Mouse (Mus musculus): ENCODE results near the gene Cish. TPM values are rescaled to one million over a fixed set of nuclear protein-coding genes. Genes with fewer than 3 reads are reported as not detected.

Cish gene
- polyA plus RNA-seq (2015; fragmentation: Nextera tagmentation; extraction: Ambion mirVana) = 9.8 and 9.9 TPM in 2 replicates

DNA sequence AAGGTAGTCTGAATTCAATTTTAAA lies at the start of gene Cish:
TSS of gene Cish (plus strand) at position 11 of the 25 bp plus-strand sequence.
- Histone ChIP-seq H3K27ac (peak within 1 kb of the TSS; percentile 24; the same call in 1 of the 2 replicates), H3K9ac (peak within 1 kb of the TSS; percentile 80)

GRCm38 (mm10) chr9:107246170-107246569 lies 49.7 kb upstream of the Cish start:
- 0 out of 2 replicates have a peak, but pooled peaks cover 4% of the 10 kb centered on the region for H3K27me3 ChIP-seq
- H3K9me3 ChIP-seq = no peaks in the 10 kb centered on the region
- no peak overlapping the region for H3K9ac ChIP-seq
- no peak for ATAC-seq (ENCODE audit: low FRiP score, low read depth)
- H3K4me3 ChIP-seq = no peak overlapping the region
- 55% methylated on average over 4 of the region's 4 CpGs for WGBS
- H3K4me2 ChIP-seq (replicated peaks) = no peak overlapping the region
- no peaks in the 10 kb centered on the region for H3K36me3 ChIP-seq
- H3K27ac ChIP-seq = no peak overlapping the region
- no peaks in the 10 kb centered on the region for H3K4me1 ChIP-seq

More for the DNA sequence above, at the start of gene Cish:
- no peak for ATAC-seq (ENCODE audit: low FRiP score, low read depth)
- Histone ChIP-seq H3K36me3 (peaks cover 11% of the 10 kb centered on the region), H3K9me3 (no peaks in the 10 kb centered on the region), H3K4me2 (replicated peaks) (peak within 1 kb of the TSS; percentile 77), H3K4me1 (peaks cover 23% of the 10 kb centered on the region), H3K4me3 (peak within 1 kb of the TSS; percentile 65), H3K27me3 (peaks cover 14% of the 10 kb centered on the region)

DNA sequence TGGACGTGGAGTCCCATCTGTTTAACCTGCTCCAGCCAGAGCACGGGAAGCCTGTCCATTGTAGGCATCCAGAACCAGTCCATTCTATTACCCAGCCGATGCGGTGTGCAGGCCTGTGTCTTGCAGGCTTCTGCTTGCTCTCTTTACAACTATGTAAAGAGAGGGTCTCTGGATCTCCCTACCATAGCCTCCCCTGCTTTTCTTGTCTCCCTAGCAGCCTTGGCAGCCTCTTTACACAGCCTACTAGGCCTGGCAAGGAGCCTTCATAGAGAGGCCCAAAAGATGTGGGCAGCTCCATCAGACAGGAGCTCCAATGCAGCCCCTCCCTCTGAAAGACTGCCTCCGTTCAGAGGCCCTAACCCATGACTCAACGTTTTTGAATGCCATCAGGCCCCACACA lies 46.7 kb upstream of the Cish start:
- no peak overlapping the region for H3K4me2 ChIP-seq (replicated peaks)
- no peaks in the 10 kb centered on the region for H3K9me3 ChIP-seq
- H3K4me3 ChIP-seq = no peak overlapping the region
- no peaks in the 10 kb centered on the region for H3K36me3 ChIP-seq
- H3K9ac ChIP-seq = no peak overlapping the region
- H3K4me1 ChIP-seq = no peaks in the 10 kb centered on the region
- no peak overlapping the region for H3K27ac ChIP-seq
- no peaks in the 10 kb centered on the region for H3K27me3 ChIP-seq
- WGBS = 70% methylated on average over 6 of the region's 6 CpGs
- ATAC-seq (ENCODE audit: low FRiP score, low read depth) = no peak

DNA sequence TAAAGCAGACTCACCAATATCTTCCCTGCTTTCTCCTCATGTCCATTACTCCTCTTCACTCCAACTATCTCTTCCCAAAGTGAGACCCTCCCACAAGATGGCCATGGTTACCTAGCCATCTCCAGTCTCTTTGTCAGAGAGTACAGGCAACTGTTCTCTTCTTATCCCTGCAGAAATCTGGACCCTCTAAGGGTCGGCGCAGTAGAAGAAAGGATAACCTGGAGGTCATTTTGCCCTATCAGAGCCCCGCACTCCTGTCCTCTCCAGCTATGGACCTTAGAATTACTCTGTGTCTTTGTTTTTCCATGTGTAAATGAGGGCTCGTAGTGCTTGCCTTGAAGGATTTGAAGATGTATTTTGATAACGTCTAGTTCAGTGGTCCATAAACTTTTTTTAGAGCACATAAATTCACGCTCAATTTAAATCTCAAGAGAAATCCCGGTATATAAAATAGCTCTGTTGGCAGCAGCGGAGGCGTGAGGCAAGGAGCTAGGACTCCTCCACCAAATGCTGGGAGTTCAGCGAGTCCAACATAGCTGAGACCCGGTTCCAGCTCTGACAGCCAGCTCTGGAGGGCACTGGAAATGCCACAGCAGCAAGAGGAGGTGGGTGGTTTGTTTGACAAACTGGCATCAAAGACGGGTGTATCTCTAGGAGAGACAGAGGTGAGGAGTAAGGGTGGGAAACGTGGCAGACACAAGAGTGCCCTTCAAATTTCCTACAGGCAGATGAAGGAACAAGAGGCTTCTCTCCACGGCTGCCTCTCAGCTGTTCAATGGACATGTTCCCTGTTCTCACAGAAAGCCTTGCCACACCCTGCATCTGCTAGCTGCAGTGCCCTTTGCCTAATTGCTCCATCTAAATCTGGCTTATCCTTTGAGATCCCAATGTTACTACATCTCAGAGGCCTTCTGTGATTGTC lies 45.1 kb upstream of the Cish start:
- Histone ChIP-seq H3K27me3 (no peaks in the 10 kb centered on the region), H3K9me3 (no peaks in the 10 kb centered on the region), H3K4me1 (0 out of 2 replicates have a peak, but pooled peaks cover 4% of the 10 kb centered on the region), H3K9ac (no peak overlapping the region), H3K4me2 (replicated peaks) (no peak overlapping the region), H3K27ac (no peak overlapping the region), H3K4me3 (no peak overlapping the region), H3K36me3 (no peaks in the 10 kb centered on the region)
- no peak for ATAC-seq (ENCODE audit: low FRiP score, low read depth)
- WGBS = 74% methylated on average over 14 of the region's 14 CpGs

- no peaks in the 10 kb centered on the region for H3K27me3 ChIP-seq
- H3K4me2 ChIP-seq (replicated peaks) = no peak overlapping the region; the same call in 1 of the 2 replicates
- no peak overlapping the region for H3K9ac ChIP-seq
- H3K36me3 ChIP-seq = no peaks in the 10 kb centered on the region
- H3K9me3 ChIP-seq = no peaks in the 10 kb centered on the region
- H3K27ac ChIP-seq = no peak overlapping the region
- H3K4me3 ChIP-seq = no peak overlapping the region
- no peak for ATAC-seq (ENCODE audit: low FRiP score, low read depth)
- WGBS = 27% methylated on average over 5 of the region's 5 CpGs
- 0 out of 2 replicates have a peak, but pooled peaks cover 4% of the 10 kb centered on the region for H3K4me1 ChIP-seq
Observed at GRCm38 (mm10) chr9:107252164-107252563, 43.7 kb upstream of the Cish start.

- Histone ChIP-seq H3K27me3 (no peaks in the 10 kb centered on the region), H3K4me3 (no peak overlapping the region), H3K9me3 (no peaks in the 10 kb centered on the region), H3K4me2 (replicated peaks) (no peak overlapping the region), H3K9ac (no peak overlapping the region), H3K4me1 (0 out of 2 replicates have a peak, but pooled peaks cover 4% of the 10 kb centered on the region), H3K27ac (no peak overlapping the region), H3K36me3 (no peaks in the 10 kb centered on the region)
- WGBS = 81% methylated on average over 12 of the region's 12 CpGs
- no peak for ATAC-seq (ENCODE audit: low FRiP score, low read depth)
Observed at GRCm38 (mm10) chr9:107254476-107254875, 41.4 kb upstream of the Cish start.

DNA sequence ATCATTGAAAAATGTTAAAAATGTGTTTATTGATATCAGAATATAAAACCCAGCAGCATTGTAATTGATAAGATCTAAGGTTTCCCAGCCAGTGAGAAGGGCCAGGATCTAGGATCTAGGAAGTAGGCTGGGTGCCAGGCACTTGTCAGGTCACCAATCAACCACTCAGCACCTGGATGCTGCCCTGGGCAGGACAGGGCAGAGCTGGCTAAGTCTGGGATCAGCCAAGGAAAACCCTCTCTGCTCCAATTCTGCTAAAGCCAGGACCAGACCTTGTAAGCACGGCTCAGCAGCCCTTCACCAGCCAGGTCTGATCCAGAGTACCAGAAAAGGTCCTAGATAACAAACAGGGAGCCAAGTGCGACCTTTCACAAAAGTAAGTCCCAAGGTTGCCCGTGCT lies 40.9 kb upstream of the Cish start:
- H3K4me1 ChIP-seq = 0 out of 2 replicates have a peak, but pooled peaks cover 4% of the 10 kb centered on the region
- H3K36me3 ChIP-seq = no peaks in the 10 kb centered on the region
- no peak overlapping the region for H3K9ac ChIP-seq
- ATAC-seq (ENCODE audit: low FRiP score, low read depth) = no peak
- whole genome bisulfite sequencing = 76% methylated on average over 3 of the region's 3 CpGs
- no peaks in the 10 kb centered on the region for H3K27me3 ChIP-seq
- no peak overlapping the region for H3K4me2 ChIP-seq (replicated peaks)
- H3K9me3 ChIP-seq = no peaks in the 10 kb centered on the region
- no peak overlapping the region for H3K27ac ChIP-seq
- no peak overlapping the region for H3K4me3 ChIP-seq

DNA sequence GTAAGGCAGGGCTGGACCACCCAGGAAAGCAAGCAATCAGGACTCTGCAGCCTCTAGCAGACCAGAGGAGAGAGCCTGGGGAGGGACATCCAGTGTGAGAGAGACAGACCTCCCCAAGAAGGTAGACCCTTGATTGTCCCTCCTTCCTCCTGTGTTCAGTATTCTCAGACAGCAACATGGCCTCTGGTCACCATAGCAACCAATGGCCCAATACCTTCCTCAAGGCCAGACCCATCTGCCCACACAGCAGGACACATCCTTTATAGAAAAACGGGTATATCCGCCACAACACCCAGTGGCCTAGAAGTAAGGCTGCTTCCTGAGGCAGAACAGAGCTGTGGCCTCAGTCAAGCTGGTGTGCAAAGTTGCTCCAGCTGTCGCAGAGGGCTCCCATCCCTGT lies 40.2 kb upstream of the Cish start:
- H3K9me3 ChIP-seq = no peaks in the 10 kb centered on the region
- no peak overlapping the region for H3K4me3 ChIP-seq
- H3K27me3 ChIP-seq = no peaks in the 10 kb centered on the region
- H3K4me2 ChIP-seq (replicated peaks) = no peak overlapping the region
- no peaks in the 10 kb centered on the region for H3K36me3 ChIP-seq
- ATAC-seq (ENCODE audit: low FRiP score, low read depth) = no peak
- no peak overlapping the region for H3K27ac ChIP-seq
- 30% methylated on average over 3 of the region's 3 CpGs for WGBS
- H3K9ac ChIP-seq = no peak overlapping the region
- 0 out of 2 replicates have a peak, but pooled peaks cover 4% of the 10 kb centered on the region for H3K4me1 ChIP-seq

GRCm38 (mm10) chr9:107259571-107259970 lies 36.3 kb upstream of the Cish start:
- no peaks in the 10 kb centered on the region for H3K36me3 ChIP-seq
- no peaks in the 10 kb centered on the region for H3K27me3 ChIP-seq
- no peak overlapping the region for H3K9ac ChIP-seq
- no peak for ATAC-seq (ENCODE audit: low FRiP score, low read depth)
- no peak overlapping the region for H3K4me2 ChIP-seq (replicated peaks)
- H3K4me1 ChIP-seq = 0 out of 2 replicates have a peak, but pooled peaks cover under 1% of the 10 kb centered on the region
- 54% methylated on average over 6 of the region's 6 CpGs for WGBS
- H3K4me3 ChIP-seq = no peak overlapping the region
- H3K27ac ChIP-seq = no peak overlapping the region
- H3K9me3 ChIP-seq = no peaks in the 10 kb centered on the region

DNA sequence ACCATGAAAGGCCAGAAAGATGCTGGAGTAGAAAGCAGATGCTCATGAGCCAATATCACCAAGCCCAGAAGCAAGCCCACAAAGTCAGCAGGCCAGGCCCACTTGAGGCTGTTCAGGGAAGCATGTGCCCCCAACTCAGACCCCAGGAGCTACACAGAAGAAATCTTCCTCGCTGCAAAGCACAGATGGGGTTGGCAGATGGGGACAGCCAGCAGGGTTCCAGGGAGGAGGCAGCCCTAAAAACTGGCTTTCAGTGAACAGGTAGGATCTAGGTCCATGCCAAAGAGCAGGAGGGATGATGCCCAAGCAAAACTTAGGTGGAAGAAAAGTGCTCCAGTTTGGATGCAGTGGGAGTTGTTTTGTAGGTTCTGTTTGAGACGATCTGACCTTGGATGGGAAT lies 35.4 kb upstream of the Cish start:
- Histone ChIP-seq H3K36me3 (no peaks in the 10 kb centered on the region), H3K27me3 (no peaks in the 10 kb centered on the region), H3K9ac (no peak overlapping the region), H3K4me1 (no peaks in the 10 kb centered on the region), H3K9me3 (no peaks in the 10 kb centered on the region), H3K4me2 (replicated peaks) (no peak overlapping the region), H3K4me3 (no peak overlapping the region), H3K27ac (no peak overlapping the region)
- ATAC-seq (ENCODE audit: low FRiP score, low read depth) = no peak
- WGBS = 58% methylated on average over 2 of the region's 2 CpGs

DNA sequence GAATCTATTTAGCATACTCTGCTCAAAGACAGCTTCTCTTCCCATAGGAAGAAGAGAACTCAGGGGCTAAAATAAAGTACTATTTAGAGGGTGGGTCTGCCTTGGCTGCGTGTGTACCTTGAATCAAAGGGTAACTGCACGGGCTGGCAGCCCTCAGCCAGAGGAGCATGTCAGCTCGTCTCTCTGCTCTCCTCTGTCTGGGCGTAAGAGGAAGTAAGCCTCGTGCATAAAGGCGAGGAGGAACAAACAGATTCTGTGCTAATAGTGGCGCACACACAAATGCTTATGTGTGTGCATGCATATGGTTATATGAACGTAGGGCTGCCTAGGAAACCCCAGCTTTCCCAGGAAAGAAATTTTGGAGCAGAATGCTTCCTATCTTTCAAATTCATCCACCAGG lies 35.0 kb upstream of the Cish start:
- H3K9ac ChIP-seq = no peak overlapping the region; the same call in 1 of the 2 replicates
- no peaks in the 10 kb centered on the region for H3K36me3 ChIP-seq
- no peaks in the 10 kb centered on the region for H3K9me3 ChIP-seq
- 62% methylated on average over 8 of the region's 8 CpGs for WGBS
- H3K4me3 ChIP-seq = no peak overlapping the region
- H3K27me3 ChIP-seq = no peaks in the 10 kb centered on the region
- no peak overlapping the region for H3K4me2 ChIP-seq (replicated peaks)
- H3K27ac ChIP-seq = no peak overlapping the region
- ATAC-seq (ENCODE audit: low FRiP score, low read depth) = no peak
- no peaks in the 10 kb centered on the region for H3K4me1 ChIP-seq

DNA sequence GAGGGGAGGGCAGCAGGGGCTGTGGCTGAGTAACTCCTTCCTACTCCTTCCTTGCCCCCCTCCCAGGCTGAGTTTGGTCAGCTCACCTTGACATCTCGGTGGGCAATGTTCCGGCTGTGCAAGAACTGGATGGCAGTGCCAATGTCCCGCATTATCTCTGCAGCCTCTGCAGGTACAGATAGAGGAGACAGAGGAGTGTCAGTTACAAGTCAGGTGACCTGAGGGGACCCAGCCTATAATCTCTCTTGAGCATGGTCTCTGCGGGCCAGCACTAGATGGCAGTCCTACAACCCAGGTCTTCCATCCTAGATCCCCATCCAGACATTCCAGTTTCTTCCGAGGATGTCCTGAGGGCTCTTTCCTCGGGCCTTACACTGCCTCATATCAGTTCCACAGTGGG lies 34.0 kb upstream of the Cish start:
- Histone ChIP-seq H3K9me3 (no peaks in the 10 kb centered on the region), H3K4me2 (replicated peaks) (no peak overlapping the region), H3K27ac (no peak overlapping the region), H3K4me1 (no peaks in the 10 kb centered on the region), H3K4me3 (no peak overlapping the region), H3K36me3 (no peaks in the 10 kb centered on the region), H3K9ac (no peak overlapping the region), H3K27me3 (no peaks in the 10 kb centered on the region)
- WGBS = 76% methylated on average over 6 of the region's 6 CpGs
- ATAC-seq (ENCODE audit: low FRiP score, low read depth) = no peak

GRCm38 (mm10) chr9:107262375-107262774 lies 33.5 kb upstream of the Cish start:
- H3K9ac ChIP-seq = no peak overlapping the region
- H3K27me3 ChIP-seq = no peaks in the 10 kb centered on the region
- H3K27ac ChIP-seq = no peak overlapping the region
- no peak for ATAC-seq (ENCODE audit: low FRiP score, low read depth)
- no peaks in the 10 kb centered on the region for H3K4me1 ChIP-seq
- no peaks in the 10 kb centered on the region for H3K9me3 ChIP-seq
- 78% methylated on average over 7 of the region's 7 CpGs for WGBS
- H3K4me3 ChIP-seq = no peak overlapping the region
- H3K4me2 ChIP-seq (replicated peaks) = no peak overlapping the region
- H3K36me3 ChIP-seq = no peaks in the 10 kb centered on the region
